Mouse (Mus musculus): ENCODE results near the gene Gm38431. TPM values are rescaled to one million over a fixed set of nuclear protein-coding genes. Genes with fewer than 3 reads are reported as not detected.

Gm38431 gene
- polyA plus RNA-seq, 1 experiment = not detected

- no peak overlapping the region for H3K27ac ChIP-seq (replicated peaks; ENCODE audit: low read depth, low read length)
- no peaks in the 10 kb centered on the region for H3K4me1 ChIP-seq (ENCODE audit: control insufficient read depth, insufficient read depth, insufficient read length, low read length)
- no peak overlapping the region for H3K4me3 ChIP-seq (ENCODE audit: insufficient read depth, low read depth, low read length)
These were observed 55.1 kb downstream of the Gm38431 start for GRCm38 (mm10) chr9:21036666-21037065.

DNA sequence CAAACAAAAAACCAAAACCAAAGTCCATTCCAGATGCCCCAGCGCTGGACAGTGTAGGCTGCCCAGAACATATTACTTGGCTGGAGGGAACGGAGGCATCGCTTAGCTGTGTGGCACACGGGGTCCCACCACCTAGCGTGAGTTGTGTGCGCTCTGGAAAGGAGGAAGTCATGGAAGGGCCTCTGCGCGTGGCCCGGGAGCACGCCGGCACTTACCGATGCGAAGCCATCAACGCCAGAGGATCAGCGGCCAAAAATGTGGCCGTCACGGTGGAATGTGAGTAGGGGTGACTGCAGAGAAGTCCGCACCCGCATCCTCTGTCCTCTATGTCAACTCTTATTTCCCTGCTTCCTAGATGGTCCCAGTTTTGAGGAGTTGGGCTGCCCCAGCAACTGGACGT is 55.6 kb downstream of the Gm38431 start:
- no peaks in the 10 kb centered on the region for H3K4me1 ChIP-seq (ENCODE audit: control insufficient read depth, insufficient read depth, insufficient read length, low read length)
- no peak overlapping the region for H3K4me3 ChIP-seq (ENCODE audit: insufficient read depth, low read depth, low read length)
- no peak overlapping the region for H3K27ac ChIP-seq (replicated peaks; ENCODE audit: low read depth, low read length)

- no peaks in the 10 kb centered on the region for H3K4me1 ChIP-seq (ENCODE audit: control insufficient read depth, insufficient read depth, insufficient read length, low read length)
- H3K4me3 ChIP-seq (ENCODE audit: insufficient read depth, low read depth, low read length) = no peak overlapping the region
- H3K27ac ChIP-seq (replicated peaks; ENCODE audit: low read depth, low read length) = no peak overlapping the region
These were observed 56.2 kb downstream of the Gm38431 start for GRCm38 (mm10) chr9:21035586-21035985.

- Histone ChIP-seq H3K4me1 (ENCODE audit: control insufficient read depth, insufficient read depth, insufficient read length, low read length) (peaks cover 6% of the 10 kb centered on the region), H3K27ac (replicated peaks; ENCODE audit: low read depth, low read length) (no peak overlapping the region), H3K4me3 (ENCODE audit: insufficient read depth, low read depth, low read length) (no peak overlapping the region)
These were observed 57.2 kb downstream of the Gm38431 start for GRCm38 (mm10) chr9:21034481-21035085.

DNA sequence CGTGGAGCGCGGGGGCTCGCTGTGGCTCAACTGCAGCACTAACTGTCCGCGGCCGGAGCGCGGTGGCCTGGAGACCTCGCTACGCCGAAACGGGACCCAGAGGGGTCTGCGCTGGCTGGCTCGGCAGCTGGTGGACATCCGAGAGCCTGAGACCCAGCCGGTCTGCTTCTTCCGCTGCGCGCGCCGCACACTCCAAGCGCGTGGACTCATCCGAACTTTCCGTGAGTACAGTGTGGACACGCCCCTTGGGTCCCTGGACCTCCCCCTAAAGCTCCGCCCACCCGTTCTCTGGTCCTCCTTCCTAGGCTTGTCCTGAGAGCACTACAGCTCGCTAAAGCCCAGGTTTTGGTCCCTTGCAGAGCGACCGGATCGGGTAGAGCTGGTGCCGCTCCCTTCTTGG is 58.7 kb downstream of the Gm38431 start:
- peak overlapping the region; percentile 55 for H3K4me3 ChIP-seq (ENCODE audit: insufficient read depth, low read depth, low read length)
- H3K4me1 ChIP-seq (ENCODE audit: control insufficient read depth, insufficient read depth, insufficient read length, low read length) = peaks cover 9% of the 10 kb centered on the region

GRCm38 (mm10) chr9:21032491-21032890 is 59.3 kb downstream of the Gm38431 start:
- Histone ChIP-seq H3K4me3 (ENCODE audit: insufficient read depth, low read depth, low read length) (peak overlapping the region; percentile 55), H3K27ac (replicated peaks; ENCODE audit: low read depth, low read length) (no peak overlapping the region), H3K4me1 (ENCODE audit: control insufficient read depth, insufficient read depth, insufficient read length, low read length) (peaks cover 9% of the 10 kb centered on the region)

More for the DNA sequence above, 58.7 kb downstream of the Gm38431 start:
- H3K27ac ChIP-seq (replicated peaks; ENCODE audit: low read depth, low read length) = no peak overlapping the region

- Histone ChIP-seq H3K27ac (replicated peaks; ENCODE audit: low read depth, low read length) (0 out of 2 replicates have a peak within 1 kb of the TSS, but pooled peaks have one; percentile 16), H3K4me3 (ENCODE audit: insufficient read depth, low read depth, low read length) (peak within 1 kb of the TSS; percentile 55), H3K4me1 (ENCODE audit: control insufficient read depth, insufficient read depth, insufficient read length, low read length) (peaks cover 9% of the 10 kb centered on the region)
These were observed 59.9 kb downstream of the Gm38431 start, which contains the start of gene Icam5 for GRCm38 (mm10) chr9:21031896-21032351. Icam5 (plus strand) TSS chr9:21032073.

GRCm38 (mm10) chr9:21031251-21031895 is 60.4 kb downstream of the Gm38431 start:
- Histone ChIP-seq H3K27ac (replicated peaks; ENCODE audit: low read depth, low read length) (0 out of 2 replicates have a peak overlapping the region, but pooled peaks have one; percentile 16), H3K4me1 (ENCODE audit: control insufficient read depth, insufficient read depth, insufficient read length, low read length) (peaks cover 9% of the 10 kb centered on the region), H3K4me3 (ENCODE audit: insufficient read depth, low read depth, low read length) (peak overlapping the region; percentile 55)

GRCm38 (mm10) chr9:21030781-21031250 is 61.0 kb downstream of the Gm38431 start:
- Histone ChIP-seq H3K27ac (replicated peaks; ENCODE audit: low read depth, low read length) (0 out of 2 replicates have a peak overlapping the region, but pooled peaks have one; percentile 16), H3K4me1 (ENCODE audit: control insufficient read depth, insufficient read depth, insufficient read length, low read length) (peaks cover 9% of the 10 kb centered on the region), H3K4me3 (ENCODE audit: insufficient read depth, low read depth, low read length) (peak overlapping the region; percentile 55)

DNA sequence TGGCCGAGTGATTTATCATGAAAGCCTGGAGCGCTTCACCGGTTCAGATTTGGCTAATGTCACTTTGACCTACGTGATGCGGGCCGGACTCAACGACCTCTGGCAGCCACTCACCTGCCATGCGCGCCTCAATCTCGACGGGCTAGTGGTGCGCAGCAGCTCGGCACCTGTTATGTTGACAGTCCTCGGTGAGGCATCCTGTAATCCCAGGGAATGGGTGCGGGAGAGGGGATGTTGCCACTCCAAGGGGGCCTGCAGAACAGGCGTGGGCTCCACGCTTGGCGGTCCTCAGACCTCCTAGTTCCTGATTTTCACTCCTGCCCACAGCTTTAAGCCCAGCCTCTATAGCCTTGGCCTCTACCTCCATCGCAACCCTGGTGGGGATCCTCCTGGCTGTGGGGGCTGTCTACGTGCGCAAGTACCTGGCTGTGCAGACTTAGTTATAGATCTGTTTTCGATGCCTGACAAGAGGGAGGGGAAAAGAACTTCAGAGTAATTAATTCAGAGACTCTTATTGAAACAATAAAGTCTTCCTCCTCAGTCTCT is 61.7 kb downstream of the Gm38431 start:
- Histone ChIP-seq H3K4me3 (ENCODE audit: insufficient read depth, low read depth, low read length) (peak overlapping the region; percentile 43), H3K4me1 (ENCODE audit: control insufficient read depth, insufficient read depth, insufficient read length, low read length) (peaks cover 9% of the 10 kb centered on the region), H3K27ac (replicated peaks; ENCODE audit: low read depth, low read length) (no peak overlapping the region)

DNA sequence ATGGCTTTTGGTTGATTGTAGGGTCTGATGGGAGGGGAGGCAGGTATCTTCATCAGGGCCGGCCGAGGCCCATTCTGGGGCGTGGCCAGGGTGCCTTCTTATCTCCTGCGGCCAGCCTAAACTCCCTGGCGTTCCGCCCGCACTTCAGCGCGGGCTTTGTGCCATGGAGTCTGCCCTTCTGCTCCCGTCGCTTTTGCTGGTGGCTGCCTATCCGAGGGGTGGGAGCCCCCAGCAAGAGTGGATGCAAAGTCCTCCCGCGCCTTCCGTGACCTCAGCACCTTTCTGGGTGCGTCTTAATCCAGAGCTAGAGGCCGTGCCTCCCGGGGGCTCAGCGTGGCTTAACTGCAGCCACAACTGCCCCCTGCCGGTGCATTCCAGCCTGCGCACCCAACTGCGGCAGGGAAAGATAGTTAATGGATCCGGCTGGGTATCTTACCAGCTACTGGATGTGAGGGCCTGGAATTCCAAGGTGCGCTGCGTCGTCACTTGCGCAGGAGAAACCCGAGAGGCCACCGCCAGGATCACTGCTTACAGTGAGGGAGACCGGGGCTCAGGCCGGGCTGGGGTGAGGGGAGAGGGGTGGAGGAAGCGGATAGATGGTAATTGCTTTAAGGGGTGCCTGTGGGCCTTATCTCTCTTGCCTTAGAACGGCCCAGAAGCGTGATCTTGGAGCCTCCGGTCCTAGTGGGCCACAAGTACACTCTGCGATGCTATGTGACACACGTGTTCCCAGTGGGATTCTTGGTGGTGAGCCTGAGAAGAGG is 62.3 kb downstream of the Gm38431 start, which contains the start of gene Icam4:
Icam4 (plus strand) TSS at position 83 of the 764 bp plus-strand sequence.
- Histone ChIP-seq H3K4me1 (ENCODE audit: control insufficient read depth, insufficient read depth, insufficient read length, low read length) (peaks cover 9% of the 10 kb centered on the region), H3K27ac (replicated peaks; ENCODE audit: low read depth, low read length) (no peak within 1 kb of the TSS), H3K4me3 (ENCODE audit: insufficient read depth, low read depth, low read length) (peak within 1 kb of the TSS; percentile 45)

DNA sequence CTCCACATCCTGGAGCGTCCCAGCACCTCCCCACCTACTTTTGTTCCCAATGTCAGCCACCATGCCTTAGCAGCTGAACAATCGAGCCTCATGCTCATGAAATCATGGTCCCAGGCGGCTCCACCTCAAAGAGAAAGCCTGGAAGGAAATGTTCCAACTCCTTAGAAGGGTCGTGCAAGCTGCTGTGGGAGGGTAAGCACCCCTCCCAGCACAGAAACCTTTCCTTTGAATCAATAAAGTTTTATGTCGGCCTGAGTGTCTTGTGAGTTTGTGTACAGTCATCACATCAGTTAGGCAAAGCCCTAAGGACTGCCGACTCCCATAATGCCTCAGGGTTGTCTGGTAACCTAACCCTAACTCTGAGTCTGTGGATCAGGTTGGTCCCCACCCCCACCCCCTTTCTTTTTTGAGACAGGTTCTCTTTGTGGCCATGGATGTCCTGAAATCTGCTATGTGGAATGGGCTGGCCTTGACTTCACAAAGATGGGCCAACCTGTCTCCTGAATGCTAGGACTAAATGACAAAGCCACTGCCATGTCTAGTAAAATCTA is 63.2 kb downstream of the Gm38431 start:
- Histone ChIP-seq H3K4me3 (ENCODE audit: insufficient read depth, low read depth, low read length) (no peak overlapping the region), H3K4me1 (ENCODE audit: control insufficient read depth, insufficient read depth, insufficient read length, low read length) (peaks cover 9% of the 10 kb centered on the region), H3K27ac (replicated peaks; ENCODE audit: low read depth, low read length) (no peak overlapping the region)

DNA sequence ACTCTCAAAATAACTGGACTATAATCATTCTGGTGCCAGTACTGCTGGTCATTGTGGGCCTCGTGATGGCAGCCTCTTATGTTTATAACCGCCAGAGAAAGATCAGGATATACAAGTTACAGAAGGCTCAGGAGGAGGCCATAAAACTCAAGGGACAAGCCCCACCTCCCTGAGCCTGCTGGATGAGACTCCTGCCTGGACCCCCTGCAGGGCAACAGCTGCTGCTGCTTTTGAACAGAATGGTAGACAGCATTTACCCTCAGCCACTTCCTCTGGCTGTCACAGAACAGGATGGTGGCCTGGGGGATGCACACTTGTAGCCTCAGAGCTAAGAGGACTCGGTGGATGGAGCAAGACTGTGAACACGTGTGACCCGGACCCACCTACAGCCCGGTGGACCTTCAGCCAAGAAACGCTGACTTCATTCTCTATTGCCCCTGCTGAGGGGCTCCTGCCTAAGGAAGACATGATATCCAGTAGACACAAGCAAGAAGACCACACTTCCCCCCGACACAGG is 64.0 kb downstream of the Gm38431 start:
- Histone ChIP-seq H3K4me1 (ENCODE audit: control insufficient read depth, insufficient read depth, insufficient read length, low read length) (peaks cover 9% of the 10 kb centered on the region), H3K4me3 (ENCODE audit: insufficient read depth, low read depth, low read length) (no peak overlapping the region), H3K27ac (replicated peaks; ENCODE audit: low read depth, low read length) (no peak overlapping the region)

DNA sequence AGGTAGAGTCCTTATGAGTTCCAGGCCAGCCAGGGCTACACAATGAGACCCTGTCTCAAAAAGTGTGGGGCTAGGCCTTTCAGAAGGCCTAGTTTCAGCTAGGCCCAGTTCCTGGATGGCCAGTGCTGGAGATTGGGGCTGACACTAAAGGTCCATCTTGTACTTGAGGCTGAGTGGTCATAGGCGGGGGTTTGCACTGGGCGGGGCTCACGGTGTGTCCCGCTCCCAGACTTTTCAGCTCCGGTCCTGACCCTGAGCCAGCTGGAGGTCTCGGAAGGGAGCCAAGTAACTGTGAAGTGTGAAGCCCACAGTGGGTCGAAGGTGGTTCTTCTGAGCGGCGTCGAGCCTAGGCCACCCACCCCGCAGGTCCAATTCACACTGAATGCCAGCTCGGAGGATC is 64.9 kb downstream of the Gm38431 start:
- Histone ChIP-seq H3K4me3 (ENCODE audit: insufficient read depth, low read depth, low read length) (no peak overlapping the region), H3K27ac (replicated peaks; ENCODE audit: low read depth, low read length) (no peak overlapping the region), H3K4me1 (ENCODE audit: control insufficient read depth, insufficient read depth, insufficient read length, low read length) (peaks cover 9% of the 10 kb centered on the region)
